Mouse (Mus musculus) ES-CJ7 (cell line): Measurements from ENCODE around the gene Rbms3.
A peak's percentile ranks its signal among the peaks of the same experiment; 100 is the strongest.

Source experiments
- DNase-seq: peaks from one replicate; pipeline ENCODE4 v3.0.0; 2011; ENCODE audit warnings: low read depth, low spot score

Gene Rbms3

GRCm38 (mm10) chr9:116639597-116640301 is 990.0 kb downstream of the Rbms3 start:
- DNase-seq: peak; percentile 86

DNA sequence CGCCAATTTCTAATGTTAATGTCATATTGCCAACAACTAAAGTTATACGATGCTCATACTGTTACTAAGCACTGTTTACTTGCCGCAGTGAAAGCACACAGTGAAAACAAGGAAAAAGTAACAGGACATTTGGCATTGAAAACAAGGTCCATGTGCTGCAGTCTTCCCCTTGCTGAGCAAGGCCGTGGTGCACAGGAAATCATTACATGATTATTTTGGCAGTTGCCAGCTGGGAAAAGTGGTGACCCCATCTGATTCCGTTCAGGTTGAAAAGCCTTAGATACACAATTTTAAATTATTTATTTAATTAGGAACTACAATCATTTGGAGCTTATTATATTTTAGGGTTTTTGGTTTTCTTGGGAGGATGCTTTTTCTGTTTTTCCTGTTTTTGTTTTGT is 995.9 kb downstream of the Rbms3 start:
- no peak for DNase-seq

- DNase-seq: no peak
These were observed 996.6 kb downstream of the Rbms3 start for GRCm38 (mm10) chr9:116633075-116633474.

- no peak for DNase-seq
These were observed 997.9 kb downstream of the Rbms3 start for GRCm38 (mm10) chr9:116631816-116632215.

- no peak for DNase-seq
These were observed 998.9 kb downstream of the Rbms3 start for GRCm38 (mm10) chr9:116630805-116631204.

DNA sequence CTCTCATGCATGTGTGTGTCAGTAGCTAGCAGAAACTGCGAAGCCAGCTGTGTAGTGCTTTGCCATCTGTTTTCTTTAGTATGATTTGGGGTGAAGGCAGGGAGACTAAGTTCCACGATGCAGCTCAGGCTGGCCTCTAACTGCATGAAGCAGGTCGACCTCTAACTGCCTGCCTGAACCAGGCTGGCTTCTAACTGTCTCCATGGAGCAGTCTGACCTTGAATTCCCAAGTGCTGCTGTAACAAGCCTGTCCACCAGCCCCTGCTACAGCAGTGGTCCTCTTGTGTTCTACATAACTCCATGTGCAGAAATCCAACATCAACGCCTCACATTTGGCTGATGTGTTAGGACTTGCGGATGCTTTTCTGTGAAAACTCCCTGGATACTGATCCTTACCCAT is 1009.3 kb downstream of the Rbms3 start:
- DNase-seq: no peak

GRCm38 (mm10) chr9:116618886-116619285 is 1010.8 kb downstream of the Rbms3 start:
- no peak for DNase-seq

GRCm38 (mm10) chr9:116613276-116613675 is 1016.4 kb downstream of the Rbms3 start:
- no peak for DNase-seq

DNA sequence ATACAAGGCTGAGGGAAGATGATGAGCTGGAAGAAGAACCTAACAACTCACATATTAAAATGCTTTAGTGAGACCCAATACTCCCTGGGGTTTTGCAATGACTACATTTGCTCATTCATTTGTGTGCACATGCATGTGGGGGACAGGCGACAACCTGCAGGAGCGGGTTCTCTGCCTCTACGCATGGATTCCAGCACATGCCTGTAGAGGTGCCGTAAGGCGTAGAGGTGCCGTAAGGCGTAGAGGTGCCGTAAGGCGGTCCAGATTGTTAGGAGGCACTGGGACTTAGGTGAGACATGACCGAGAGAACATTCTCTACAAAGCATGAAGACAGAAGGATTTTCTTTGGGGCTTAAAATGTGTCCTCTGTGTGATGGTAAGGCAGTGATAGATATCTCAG is 1033.7 kb downstream of the Rbms3 start:
- no peak for DNase-seq

DNA sequence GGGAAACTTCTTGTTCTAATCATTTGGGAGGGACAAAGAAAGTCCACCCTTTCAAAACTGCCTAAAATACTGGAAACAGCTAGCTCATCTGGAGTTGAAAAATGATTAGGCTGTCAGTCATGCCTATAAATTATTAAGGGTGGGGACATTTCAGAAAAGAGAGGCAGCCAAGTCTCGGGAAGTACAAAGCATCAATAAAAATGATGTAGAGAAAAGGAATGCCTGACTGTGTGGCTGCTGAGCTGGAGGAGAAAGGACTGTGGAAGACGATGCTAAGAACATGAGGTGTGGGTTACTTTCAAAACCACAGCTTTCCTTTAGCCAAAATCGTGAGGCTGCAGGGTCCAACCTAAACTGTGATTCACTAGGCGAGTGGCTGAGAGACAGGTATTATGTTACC is 1037.2 kb downstream of the Rbms3 start:
- DNase-seq: no peak

- DNase-seq: no peak
These were observed 1038.6 kb downstream of the Rbms3 start for GRCm38 (mm10) chr9:116591071-116591470.

GRCm38 (mm10) chr9:116569680-116570079 is 1060.0 kb downstream of the Rbms3 start:
- DNase-seq: no peak

GRCm38 (mm10) chr9:116566711-116567110 is 1063.0 kb downstream of the Rbms3 start:
- no peak for DNase-seq

DNA sequence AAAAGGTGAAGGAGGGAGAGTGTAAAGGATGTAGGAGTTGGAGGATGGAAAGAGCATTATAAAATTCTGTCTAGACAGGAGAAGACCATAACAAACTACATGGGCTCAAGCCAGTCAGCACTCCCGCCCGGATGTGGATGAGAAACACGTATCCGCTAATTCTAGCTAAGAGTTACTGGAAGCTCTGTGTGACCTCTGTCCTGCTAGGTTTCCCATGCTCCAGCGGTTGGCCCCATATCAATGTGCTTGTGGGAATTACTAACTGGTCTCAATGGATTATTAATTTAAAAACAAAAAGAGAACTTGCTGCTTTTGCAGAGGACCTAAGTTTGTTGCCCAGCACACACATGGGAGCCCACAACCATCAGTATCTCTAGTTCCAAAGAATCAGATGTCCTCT is 1071.9 kb downstream of the Rbms3 start:
- DNase-seq: no peak

DNA sequence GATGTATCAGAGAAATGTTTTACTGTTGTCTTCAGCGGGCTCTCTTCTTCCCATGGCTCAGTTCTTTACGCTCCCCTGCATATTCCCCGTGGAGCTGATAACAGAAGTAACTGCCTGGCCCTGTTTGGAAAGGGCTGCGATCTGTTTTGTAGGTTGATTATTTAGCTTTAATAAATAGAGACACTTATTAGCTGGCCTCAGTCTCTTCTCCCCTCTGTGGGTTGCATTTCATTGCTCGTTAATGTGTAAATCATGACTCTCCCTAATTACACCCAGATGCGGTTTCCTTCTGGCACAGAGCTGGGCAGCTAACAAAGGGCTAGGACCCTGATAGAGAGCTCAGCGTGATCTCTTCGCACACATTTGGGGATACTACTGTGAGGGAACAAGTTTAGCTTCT is 1073.1 kb downstream of the Rbms3 start:
- DNase-seq: no peak

DNA sequence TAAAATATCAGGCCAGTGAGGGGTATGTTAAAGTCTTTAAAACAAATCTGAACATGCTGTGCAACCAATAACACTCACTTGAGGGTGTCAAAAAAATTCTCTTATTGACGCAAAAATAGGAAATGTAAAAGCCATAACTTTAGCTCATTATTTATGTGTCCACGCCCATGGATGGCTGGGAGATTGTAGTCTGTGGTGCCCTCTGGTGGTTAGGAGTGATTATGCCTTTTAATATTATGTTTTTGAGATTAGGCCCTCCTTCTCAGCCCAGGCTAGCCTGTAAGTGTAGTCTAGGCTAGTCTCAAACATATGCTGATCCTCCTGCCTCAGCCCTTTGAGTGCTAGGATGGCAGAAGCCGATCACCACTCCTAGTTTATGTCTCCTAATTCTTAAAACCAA is 1076.5 kb downstream of the Rbms3 start:
- peak; percentile 28 for DNase-seq

GRCm38 (mm10) chr9:116546156-116546555 is 1083.6 kb downstream of the Rbms3 start:
- DNase-seq: no peak

DNA sequence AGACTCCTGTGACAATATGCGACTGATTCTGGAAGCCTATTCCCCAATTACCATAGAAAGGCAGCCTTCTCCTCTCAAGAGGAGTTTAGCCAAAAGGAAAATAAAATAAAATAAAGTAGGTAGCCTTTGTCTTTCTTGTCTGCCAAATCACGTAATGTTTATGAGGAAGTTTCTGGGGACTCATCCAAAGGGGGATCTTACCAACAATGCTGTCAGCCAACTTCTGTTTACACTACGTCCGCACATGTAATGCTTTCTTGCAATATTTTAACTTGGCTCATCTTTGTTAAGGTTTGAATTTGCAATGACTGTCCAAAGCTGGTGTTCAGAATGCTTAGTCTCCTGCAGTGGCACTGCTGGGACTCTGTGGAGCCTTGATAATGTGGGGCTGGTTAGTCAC is 1086.9 kb downstream of the Rbms3 start:
- no peak for DNase-seq

GRCm38 (mm10) chr9:116541976-116542375 is 1087.7 kb downstream of the Rbms3 start:
- no peak for DNase-seq

DNA sequence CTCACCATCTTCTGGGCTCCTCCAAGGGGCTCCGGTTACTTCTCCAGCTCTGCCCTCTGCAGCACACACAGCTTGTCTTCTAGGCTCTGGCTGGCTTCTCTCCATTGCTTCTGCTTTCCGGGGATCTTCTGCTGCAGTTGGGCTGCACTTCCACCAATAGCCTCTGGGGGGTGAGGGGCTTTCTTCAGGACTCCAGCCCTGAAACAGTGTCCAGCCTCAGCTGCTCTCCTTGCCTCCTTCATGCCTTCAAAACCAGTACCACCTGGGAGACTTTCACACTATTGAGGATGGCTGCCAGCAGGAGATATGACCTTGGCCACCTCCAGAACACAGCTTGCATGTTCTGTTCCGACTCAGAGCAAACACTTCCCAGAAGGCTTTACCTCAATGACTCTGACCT is 1094.0 kb downstream of the Rbms3 start:
- peak; percentile 67 for DNase-seq

GRCm38 (mm10) chr9:116533381-116533780 is 1096.3 kb downstream of the Rbms3 start:
- peak; percentile 24 for DNase-seq

DNA sequence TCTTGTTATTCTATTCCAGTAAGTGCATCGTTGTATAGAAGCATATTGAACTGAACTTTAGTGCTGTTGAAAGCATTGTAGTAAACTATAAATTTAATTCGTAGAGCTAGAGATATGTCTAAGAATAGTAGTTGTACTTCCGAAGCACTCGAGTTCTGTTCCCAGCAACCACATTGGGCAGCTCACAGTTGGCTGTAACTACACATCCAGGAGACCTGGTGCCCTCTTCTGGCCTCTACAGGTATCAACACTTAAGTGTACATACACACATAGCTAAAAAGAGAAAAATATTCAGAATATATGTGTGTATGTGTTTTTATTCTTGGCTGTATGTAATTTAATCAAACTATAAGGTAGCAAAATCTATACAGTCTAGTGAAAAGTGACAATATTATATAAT is 1098.6 kb downstream of the Rbms3 start:
- peak; percentile 17 for DNase-seq

- no peak for DNase-seq
These were observed 1105.3 kb downstream of the Rbms3 start for GRCm38 (mm10) chr9:116524386-116524785.
